Mouse (Mus musculus): ENCODE measurements around the gene Mcl1.
"Not testable (repeated sequence)": the region's sequence is repeated elsewhere in the genome, so short reads cannot be mapped to it uniquely, and the experiment has no call there.

Mcl1 gene

GRCm38 (mm10) chr3:95687524-95688421 is 29.2 kb downstream of the Mcl1 start, which contains the start of gene Adamtsl4:
Adamtsl4 (minus strand) TSS chr3:95687917.
- DNase-seq = peak; percentile 54 to 78

DNA sequence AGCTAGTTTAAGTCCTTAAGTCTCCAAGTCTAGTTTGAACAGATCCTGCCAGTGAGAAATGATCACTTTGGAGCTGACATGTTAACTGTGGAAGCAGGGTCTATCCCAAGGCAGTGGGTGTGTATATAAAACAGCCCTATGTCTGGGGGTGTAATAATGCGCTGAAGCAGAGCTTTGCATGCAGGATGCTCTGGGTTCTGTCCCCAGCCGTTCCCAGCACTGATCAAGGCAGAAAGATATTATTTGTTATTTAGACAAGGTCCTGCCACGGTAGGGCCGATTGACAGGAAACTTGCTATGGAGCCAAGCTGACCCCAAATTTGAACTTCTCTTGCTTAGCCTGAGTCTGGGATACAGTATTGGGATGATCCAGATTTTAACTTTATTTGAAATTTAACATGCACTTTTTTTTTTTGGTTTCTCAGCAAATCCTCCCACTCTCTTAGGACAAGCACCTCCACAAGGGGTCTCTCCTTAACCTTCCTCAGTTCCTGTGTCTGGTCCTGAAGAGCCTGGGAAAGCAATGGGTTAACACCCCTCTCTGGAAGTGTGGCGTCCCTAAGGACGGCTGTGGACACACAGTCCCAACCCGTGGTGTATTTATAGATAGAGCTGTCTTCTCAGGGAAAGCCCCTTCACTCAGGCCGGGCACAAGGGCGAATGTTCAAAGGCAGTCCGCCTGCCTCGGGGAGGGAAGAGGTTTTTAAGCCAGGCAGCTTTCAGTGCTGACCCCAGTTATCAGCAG is 30.8 kb downstream of the Mcl1 start:
- no peak for DNase-seq

DNA sequence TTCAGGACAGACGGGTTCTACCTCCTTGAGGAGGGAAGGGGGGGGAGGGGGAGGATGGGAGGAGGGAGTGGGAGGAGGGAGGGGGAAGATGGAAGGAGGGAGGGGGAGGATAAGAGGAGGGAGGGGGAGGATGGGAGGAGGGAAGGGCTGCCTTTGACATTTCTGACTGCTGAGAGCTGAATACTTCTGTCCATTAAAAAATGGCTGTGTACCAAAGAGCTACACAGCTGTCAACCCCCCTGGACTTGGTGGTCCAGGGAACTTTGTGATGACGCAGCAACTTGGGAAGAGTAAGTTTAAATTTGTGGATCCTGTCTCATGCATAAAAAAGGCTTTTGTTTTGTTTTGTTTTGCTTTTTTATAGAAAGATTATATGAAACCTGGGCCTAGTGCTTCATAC is 31.4 kb downstream of the Mcl1 start:
- DNase-seq = no peak

GRCm38 (mm10) chr3:95690552-95690951 is 32.0 kb downstream of the Mcl1 start:
- not testable (repeated sequence) for DNase-seq

GRCm38 (mm10) chr3:95692677-95693076 is 34.1 kb downstream of the Mcl1 start:
- no peak for DNase-seq

DNA sequence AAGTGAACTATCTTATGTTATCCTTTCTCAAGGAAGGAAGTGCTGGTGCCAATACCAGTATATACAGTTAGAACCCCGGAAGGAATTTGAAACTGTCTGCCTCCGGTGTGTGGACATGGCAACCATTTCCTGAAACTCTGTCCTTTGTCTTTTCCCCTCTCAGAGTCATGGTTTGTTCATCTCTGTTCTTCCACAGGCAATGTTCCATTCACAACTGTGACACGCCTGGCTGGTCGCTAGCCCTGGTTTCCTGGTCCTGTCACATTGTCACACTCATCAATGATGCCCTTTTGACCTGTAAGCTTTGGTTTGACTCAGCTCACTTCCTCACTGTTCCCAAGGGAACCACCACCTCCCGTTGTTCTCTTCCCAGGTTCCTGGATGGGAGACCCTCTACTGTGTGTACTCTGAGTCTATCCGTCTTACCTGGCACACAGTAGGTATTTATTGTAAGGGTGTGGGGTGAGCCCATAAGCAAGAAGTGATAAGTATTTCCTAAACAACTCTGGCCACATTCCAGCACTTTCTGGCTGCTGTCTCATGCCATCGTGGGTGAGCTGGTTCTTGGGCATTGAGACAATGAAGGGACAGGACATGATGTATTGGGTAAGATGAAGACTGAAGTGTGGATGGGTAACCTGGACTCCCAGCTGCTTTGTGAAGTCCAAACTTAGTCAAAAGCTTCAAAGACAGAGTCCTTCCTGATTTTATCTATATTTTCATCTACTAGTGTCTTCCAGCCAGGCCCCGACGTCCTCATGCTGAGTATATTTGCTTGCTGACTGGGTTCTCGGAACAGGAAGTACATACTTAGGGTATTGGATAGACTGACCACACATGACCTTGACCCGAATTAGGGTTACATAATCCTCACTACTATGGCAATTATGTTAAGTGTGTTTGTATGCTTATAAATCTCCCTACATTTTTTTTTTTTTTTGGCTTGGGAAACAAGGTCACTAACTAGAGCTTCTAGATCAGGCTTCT is 35.5 kb downstream of the Mcl1 start:
- DNase-seq = no peak

GRCm38 (mm10) chr3:95694808-95695703 is 36.5 kb downstream of the Mcl1 start:
- no peak for DNase-seq

DNA sequence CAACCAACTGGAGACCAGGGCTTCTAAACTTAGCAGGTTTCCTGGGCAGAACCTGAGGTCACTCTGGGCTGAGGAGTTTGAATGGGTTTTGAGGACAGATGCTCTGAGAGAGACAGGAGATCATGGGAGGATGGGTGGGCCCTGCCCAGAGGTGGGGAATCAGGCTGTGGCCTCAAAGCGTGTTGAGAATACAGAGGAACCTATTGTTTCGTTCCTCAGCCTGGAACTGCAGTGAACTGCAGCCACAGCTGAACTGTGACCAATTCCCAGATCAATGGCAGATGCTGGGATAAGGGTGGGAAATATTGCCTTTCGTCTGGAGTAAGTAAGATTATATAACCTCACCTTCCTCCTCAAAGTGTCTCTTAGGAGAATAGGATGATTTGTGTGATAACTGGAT is 37.2 kb downstream of the Mcl1 start:
- no peak for DNase-seq

DNA sequence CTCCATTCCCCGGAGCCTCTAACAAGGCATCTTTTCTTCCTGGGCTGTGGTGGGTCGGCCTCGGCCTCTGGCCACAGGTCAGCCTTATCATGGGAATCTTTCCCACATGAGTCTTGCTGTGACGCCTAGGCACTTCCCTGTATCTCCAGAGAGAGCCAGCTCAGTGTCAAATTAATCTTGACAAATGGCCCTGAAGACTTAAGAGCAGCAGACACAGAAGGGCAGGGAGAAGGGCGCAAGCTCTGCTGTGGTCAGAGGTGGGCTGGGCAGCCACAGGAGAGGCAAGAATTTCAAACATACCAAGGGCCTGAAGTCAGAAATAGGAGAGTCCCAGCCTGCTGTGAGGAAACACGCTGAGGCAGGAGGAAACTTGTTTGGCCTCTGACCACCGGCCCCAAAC is 37.8 kb downstream of the Mcl1 start:
- DNase-seq = no peak

DNA sequence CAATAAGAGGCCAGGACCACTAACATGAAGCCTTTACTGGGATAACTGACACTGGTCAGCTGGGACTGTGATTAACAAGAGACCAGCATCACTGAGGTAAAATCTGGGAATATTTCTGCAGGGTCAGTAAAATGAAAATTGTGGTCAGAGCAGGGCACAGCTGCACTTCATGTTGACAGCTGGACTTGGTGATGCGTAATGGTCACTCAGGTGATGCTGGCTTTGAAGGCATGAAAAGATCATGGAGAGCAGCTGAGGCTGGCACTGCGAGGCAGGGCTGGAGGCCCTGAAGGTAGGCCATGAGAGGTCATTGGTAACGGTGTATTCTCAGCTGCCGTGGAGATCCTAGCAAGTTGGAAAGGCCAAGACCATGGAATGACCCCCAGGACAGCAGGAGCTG is 39.7 kb downstream of the Mcl1 start:
- no peak for DNase-seq

GRCm38 (mm10) chr3:95700233-95700681 is 41.7 kb downstream of the Mcl1 start:
- DNase-seq = no peak

DNA sequence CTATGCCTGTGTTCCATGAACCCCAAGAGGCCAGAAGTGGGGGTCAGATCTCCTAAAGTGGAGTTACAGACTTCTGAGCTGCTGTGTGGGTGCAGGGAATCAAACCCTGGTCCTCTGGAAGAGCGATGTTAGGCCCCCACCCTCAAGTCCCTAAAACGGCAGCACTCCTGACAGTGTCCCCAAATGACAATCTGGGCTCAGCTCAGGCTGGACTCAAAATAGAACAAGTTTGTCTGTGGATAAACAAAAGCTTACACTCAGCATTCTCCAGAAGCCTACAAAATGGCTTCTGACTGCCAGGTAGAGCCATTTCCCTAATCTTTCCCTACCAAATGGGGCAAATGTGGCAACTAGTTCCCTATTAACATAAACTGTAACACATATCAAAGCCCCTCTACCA is 42.5 kb downstream of the Mcl1 start:
- no peak for DNase-seq

DNA sequence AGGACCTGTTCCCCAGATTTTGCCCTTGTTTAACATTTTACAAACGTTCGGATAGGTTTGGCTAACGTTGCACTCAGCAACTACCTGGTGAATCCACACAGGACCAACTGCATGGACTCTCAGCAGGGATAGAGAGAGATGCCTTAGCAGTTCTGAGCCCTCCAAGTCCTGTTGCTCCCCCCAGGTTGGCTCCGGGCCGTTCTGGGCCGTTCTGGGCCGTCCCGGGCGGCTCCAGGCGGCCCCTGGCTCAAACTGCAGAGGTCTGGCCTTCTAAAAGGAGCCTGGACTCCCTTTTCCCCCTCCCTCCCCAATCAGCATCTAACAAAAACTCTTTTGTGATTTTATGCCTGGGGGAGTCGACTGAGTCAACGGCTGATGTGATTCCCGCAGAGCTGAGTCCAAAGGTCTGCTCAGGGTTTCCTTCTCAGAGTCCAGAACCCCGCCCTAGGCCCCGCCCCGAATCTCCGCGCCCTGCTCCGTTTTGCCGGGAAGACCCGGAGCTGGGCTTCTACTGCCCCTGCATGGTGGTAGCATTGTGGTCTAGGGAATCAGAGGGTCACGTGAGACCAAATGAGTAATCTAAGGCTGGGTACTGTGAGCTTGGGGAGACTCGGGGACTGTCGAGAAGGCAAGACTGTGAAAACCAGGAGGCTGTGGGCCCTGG is 43.4 kb downstream of the Mcl1 start:
- DNase-seq = no peak

GRCm38 (mm10) chr3:95703276-95703675 is 44.7 kb downstream of the Mcl1 start:
- DNase-seq = no peak

DNA sequence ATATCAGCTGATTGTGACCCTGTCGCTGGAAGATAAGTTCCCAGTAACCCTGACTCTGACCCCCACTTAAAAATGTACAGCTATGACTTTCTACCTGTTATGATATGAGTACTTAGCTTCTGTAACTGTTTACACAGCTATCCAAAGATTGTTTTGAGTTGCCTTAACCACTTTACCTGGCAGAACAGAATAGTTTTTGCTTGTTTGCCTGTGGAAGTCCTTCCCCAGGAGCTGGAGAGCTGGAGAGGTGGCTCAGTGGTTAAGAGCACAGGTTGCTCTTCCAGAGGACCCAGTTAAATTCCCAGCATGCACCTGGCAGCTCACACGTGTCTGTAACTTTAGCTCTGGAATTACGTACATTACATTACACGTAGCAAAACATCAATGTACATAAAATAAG is 46.0 kb downstream of the Mcl1 start:
- DNase-seq = no peak

DNA sequence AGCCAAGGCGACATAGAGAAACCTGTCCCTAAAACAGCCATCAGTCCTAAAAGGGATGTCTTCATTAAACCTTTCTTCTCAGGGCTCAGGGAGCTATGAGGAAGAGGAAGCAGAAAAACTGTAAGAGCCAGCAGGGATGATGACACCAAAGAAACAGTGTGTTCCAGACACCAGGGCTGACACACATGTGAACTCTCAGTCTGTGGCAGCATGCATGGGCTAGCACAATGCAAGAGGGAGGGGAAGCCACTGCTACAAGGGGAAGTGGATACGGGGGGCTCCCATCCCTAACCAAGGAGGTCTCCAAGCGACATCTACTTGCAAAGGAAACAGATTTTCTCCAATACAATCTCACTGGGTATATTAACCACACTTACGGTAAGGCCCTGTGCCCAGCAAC is 47.7 kb downstream of the Mcl1 start:
- no peak for DNase-seq

GRCm38 (mm10) chr3:95707497-95707896 is 48.9 kb downstream of the Mcl1 start:
- DNase-seq = no peak

- no peak for DNase-seq
Observed at GRCm38 (mm10) chr3:95709044-95709443, 50.5 kb downstream of the Mcl1 start.

DNA sequence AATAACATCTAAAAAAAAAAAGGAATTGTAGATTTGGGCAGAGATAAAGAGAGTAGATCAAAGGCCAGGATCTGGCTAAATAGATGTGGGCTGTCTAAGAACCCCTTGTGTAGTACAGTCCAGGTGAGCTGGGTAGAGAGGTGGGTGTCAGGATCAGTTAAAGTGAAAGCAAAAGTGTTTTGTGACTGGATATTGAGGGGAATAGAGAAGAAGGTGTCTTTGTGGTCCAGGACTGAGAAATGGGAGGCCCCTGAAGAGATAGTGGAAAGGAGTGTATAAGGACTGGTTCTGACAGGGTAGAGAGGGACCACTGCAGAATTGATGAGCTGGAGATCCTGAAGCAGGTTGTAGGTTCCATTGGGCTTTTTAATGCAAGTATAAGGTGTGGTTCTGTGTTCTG is 51.4 kb downstream of the Mcl1 start:
- no peak for DNase-seq

Measured in spleen, adult 18-20 months (tissue).